Mouse (Mus musculus) lung, postnatal 14 days (tissue): Measurements from ENCODE around the gene Slc9a1.

Source experiments
- DNase-seq: peaks from one replicate; pipeline ENCODE4 v3.0.0; 2021

Gene Slc9a1

GRCm38 (mm10) chr4:133369553-133370297 lies at the start of gene Slc9a1:
TSS of gene Slc9a1 (plus strand) at chr4:133369706.
- DNase-seq, result peak; percentile 96

DNA sequence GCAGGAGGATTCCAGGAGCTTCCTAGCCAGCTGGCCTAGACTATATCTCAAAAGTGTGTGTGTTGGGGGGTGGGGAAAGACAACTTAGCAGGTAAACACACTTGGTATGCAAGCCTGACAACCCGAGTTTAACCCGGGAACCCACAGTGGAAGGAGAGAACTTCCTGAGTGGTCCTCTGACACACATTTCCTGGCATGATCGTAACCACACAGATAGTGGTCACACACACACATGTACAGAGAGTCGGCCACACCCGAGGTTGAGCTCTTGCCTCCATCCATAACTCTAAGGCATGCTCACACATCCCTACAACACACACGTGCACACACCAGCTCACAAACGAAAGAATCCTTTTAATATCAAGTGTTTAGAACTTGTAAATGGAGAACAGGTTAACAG lies 41.4 kb upstream of the Slc9a1 start:
- DNase-seq, result no peak

- no peak for DNase-seq
Observed at GRCm38 (mm10) chr4:133330296-133330695, 39.2 kb upstream of the Slc9a1 start.

DNA sequence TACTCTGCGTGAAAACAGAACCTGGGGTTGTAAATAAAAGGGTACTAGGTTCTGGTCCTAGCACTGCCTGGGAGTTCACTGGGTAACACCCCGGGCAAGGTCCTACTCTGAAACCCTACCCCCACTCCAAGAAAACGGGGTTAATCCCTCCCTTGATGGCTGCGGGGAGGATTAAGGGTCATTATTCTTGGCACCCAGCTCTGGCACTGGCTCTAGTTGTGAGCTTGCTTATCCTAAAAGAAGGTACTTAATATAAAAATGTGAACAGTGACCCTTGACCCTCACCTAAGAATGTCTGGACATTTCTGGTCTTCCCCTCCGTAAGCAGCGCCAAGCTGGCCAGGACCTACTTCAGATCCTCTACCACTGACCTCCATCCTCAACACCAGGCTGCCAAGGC lies 36.2 kb upstream of the Slc9a1 start:
- DNase-seq, result no peak

DNA sequence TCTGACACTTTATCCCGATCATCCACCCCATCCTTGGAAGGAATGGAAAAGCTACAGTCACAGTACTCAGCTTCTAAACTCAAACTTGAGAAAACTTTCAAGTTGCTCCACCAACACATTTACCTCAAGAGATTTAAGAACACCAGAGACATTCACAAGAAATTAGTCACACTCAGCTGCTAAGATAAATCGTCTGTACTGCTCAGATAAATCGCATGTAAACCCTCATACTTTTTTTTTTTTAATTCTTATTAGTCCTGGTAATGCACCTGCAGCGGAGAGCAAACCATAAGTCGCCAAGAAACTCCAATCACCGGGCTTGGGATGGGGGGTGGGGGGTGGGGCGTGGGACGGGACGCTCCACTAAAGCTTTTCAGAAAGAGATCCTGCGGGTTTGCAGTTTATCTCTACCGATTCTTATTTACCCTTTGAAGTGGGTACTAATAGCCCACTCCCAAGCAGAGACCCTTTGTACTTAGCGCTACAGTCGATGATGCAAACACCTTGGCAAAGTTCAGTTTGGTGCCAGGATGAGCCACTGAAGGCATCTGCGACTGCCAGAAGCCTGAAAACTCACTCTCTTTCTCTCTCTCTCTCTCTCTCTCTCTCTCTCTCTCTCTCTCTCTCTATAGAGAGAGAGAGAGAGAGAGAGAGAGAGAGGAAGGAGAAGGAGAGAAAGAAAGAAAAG lies 31.5 kb upstream of the Slc9a1 start:
- DNase-seq, result no peak

DNA sequence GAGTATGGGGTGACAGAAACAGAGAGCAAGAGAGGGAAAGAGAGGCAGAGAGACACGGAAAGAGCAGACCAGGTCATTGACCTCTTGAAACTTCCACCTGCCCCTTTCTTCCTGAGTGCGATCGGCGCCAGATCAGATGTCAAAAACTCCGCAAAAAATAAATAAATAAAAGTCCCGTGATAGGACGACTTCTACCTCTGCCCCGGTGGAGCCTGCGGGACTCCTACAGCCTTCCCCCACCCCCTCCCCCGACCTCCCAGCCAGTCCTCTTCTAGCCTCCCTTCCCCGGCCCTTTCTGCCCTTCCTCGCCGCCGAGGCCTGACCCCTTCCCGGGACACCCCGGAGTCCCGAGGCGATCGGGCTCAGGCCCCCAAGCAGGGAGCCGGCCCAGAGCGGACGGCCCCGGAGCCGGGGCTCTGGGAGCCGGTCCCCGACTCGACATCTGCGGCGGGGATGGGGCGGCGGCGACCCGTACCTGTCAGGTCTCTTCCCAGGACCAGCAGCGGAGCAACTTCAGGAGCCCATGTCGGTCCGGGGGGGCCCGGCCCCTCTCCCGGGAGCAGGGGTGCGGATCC lies 30.9 kb upstream of the Slc9a1 start:
- peak; percentile 33 for DNase-seq

GRCm38 (mm10) chr4:133339148-133339749 lies 30.3 kb upstream of the Slc9a1 start:
- DNase-seq, result peak; percentile 98

DNA sequence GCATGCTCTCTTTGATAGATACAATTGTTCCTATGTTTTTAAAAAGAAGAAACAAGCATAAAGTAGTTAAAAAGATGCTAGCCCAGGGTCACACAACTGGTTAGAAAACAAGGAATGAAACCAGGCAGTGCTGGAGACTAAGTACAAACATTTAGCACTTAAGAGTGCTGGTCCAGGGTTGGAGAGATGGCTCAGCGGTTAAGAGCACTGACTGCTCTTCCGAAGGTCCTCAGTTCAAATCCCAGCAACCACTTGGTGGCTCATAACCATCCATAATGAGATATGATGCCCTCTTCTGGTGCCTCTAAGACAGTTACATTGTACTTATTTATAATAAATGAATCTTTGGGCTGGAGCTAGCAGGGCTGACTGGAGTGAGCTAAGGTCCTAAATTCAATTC lies 29.3 kb upstream of the Slc9a1 start:
- DNase-seq, result no peak

- peak; percentile 55 for DNase-seq
Observed at GRCm38 (mm10) chr4:133344112-133344511, 25.4 kb upstream of the Slc9a1 start.

GRCm38 (mm10) chr4:133345702-133346101 lies 23.8 kb upstream of the Slc9a1 start:
- no peak for DNase-seq

- DNase-seq, result no peak
Observed at GRCm38 (mm10) chr4:133346577-133346976, 22.9 kb upstream of the Slc9a1 start.

DNA sequence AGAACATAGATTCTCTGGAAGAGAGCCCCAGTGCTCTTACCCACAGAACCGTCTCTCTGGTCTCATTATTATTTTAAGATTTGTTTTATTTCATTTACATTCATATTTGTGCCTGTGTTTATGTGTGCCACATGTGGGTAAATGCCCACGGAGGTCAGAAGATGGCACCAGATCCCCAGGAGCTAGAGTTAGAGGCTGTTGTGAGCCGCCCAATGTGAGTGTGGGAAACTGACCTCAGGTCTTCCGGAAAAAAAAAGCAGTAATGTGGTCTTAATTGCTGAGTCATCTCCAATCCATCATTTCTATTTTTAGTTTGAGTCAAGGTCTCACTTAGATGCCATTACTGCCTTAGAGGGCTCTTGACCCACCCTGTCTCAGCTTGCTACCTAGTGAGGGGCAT lies 21.9 kb upstream of the Slc9a1 start:
- DNase-seq, result no peak

DNA sequence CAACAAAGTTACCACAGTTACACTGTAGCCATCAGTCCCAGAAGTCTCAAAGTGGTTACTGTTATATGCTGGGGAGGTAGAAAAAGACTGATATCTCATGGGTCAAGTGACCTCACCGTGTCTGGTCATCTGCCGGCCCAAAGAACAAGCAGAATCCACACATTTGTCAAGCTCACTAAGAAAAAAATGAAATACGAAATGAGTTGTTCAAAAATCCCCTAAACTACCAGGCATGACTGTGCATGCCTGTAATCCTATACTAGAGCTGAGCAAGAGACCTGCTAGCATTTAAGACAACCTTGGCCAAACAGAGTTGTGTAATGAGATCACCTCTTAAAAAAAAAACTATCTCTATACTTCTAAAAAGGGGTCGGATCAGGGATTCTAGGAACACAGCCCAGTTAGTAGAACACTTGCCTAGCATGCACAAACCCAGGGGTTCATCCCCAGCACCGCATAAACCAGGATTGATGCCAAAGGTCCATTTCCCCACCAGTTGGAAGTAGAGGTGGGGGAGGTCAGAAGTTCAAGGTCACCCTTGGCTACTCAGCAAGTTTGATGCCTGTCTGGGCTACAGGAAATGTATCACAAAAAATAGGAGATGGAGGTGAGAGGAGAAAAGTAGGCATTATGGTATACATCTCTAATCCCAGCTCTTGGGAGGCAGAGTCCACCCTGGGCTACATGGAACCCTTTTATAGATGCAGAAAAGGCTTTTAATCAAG lies 21.3 kb upstream of the Slc9a1 start:
- no peak for DNase-seq

GRCm38 (mm10) chr4:133352797-133353196 lies 16.7 kb upstream of the Slc9a1 start:
- DNase-seq, result no peak

GRCm38 (mm10) chr4:133353367-133354365 lies 15.8 kb upstream of the Slc9a1 start, which contains the start of gene Wdtc1:
TSS of gene Wdtc1 (minus strand) at chr4:133353481.
- DNase-seq, result peak; percentile 14

DNA sequence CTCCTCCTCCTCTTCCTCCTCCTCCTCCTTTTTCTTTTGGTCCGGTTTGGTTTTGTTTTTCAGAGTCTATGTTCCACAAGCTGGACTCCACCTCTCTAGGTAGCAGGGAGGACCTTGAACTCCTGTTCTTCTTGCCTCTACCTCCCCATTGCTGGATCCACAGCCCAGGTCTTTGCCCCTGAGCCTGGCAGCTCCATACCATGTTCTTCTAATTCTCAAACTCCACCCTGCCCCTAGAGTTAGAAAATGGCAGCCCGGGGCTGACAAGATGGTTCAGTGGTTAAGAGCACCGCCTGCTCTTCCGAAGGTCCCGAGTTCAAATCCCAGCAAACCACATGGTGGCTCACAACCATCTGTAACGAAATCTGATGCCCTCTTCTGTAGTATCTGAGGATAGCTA lies 14.9 kb upstream of the Slc9a1 start:
- DNase-seq, result no peak

GRCm38 (mm10) chr4:133370298-133371274 lies 1.1 kb downstream of the Slc9a1 start:
- DNase-seq, result no peak

- DNase-seq, result no peak
Observed at GRCm38 (mm10) chr4:133371621-133372277, 2.2 kb downstream of the Slc9a1 start.

- DNase-seq, result no peak
Observed at GRCm38 (mm10) chr4:133372278-133372665, 2.8 kb downstream of the Slc9a1 start.

DNA sequence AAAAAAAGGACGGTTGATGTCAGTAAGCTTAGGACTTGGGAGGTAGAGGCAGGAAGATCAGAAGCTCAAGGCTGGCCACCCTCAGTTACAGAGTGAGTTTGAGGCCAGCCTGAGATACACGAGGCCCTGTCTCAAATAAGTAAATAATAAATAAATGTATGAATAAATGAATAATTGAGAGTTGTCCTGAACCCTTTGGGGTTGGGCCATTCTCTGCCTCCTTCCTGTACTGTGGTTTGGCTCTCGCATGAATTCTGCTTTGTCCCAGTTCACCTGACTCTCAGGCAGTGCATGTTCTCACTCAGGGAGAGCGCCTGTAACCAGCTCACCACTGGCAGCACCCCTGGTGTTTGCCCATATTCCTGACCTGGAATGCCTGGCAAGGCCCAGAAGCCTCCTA lies 4.5 kb downstream of the Slc9a1 start:
- DNase-seq, result no peak
